Mouse (Mus musculus): ENCODE results near the gene Rin2.

- TF ChIP-seq ZKSCAN1 (IDR thresholded peaks at IDR 0.05; ENCODE audit: borderline replicate concordance, low read depth, low read length) (no peak), MYC (IDR thresholded peaks at IDR 0.05; ENCODE audit: low read depth, low read length) (no peak), ZNF384 (IDR thresholded peaks at IDR 0.05; ENCODE audit: low read depth, low read length) (no peak), MEF2A (IDR thresholded peaks at IDR 0.05; ENCODE audit: borderline replicate concordance, low read depth, low read length) (no peak), NELFE (IDR thresholded peaks at IDR 0.05; ENCODE audit: low read depth, low read length) (no peak), MXI1 (IDR thresholded peaks at IDR 0.05; ENCODE audit: low read depth, low read length) (no peak), CTCF (conservative IDR thresholded peaks at IDR 0.05 in 1 of 2, IDR thresholded peaks at IDR 0.05 in 1 of 2; ENCODE audit: low read depth in 2 of 2, low read length in 2 of 2) (no peak), POLR2A (IDR thresholded peaks at IDR 0.05; ENCODE audit: low read depth, low read length) (no peak), PAX5 (IDR thresholded peaks at IDR 0.05; ENCODE audit: low read length) (no peak), EP300 (IDR thresholded peaks at IDR 0.05; ENCODE audit: low read length) (no peak)
These were observed 174.3 kb downstream of the Rin2 start for GRCm38 (mm10) chr2:145849170-145849905.
